Mouse (Mus musculus): ENCODE measurements around the gene Rara.

GRCm38 (mm10) chr11:98905033-98905432 is 22.6 kb upstream of the Rara start:
- TF ChIP-seq POLR2A (IDR thresholded peaks at IDR 0.05; ENCODE audit: low read depth, low read length), result no peak
- no peak for TF ChIP-seq CTCF (conservative IDR thresholded peaks at IDR 0.05; ENCODE audit: insufficient read depth, insufficient read length, low read depth, low read length)

Measured in kidney, adult 2 months (tissue).